Mouse (Mus musculus): ENCODE measurements at regions not wholly inside any gene's neighbourhood (a gene's known extent, or its start where the extent isn't known, plus 50 kb on each side); places are given as distances from the start of the nearest gene placed in this dataset.
A peak's percentile ranks its signal among the peaks of the same experiment; 100 is the strongest.
"Not testable (repeated sequence)": the region's sequence is repeated elsewhere in the genome, so short reads cannot be mapped to it uniquely, and the experiment has no call there.

GRCm38 (mm10) chr9:43857988-43858387 lies 114.2 kb downstream of the Nectin1 start:
- no peak for DNase-seq (ENCODE audit: low spot score in 2 of 2)

GRCm38 (mm10) chr9:43858761-43859160 lies 115.0 kb downstream of the Nectin1 start:
- DNase-seq (ENCODE audit: low spot score in 2 of 2) = no peak

GRCm38 (mm10) chr9:43860264-43860663 lies 116.5 kb downstream of the Nectin1 start:
- DNase-seq (ENCODE audit: low spot score in 2 of 2) = no peak

GRCm38 (mm10) chr9:43861375-43861774 lies 117.6 kb downstream of the Nectin1 start:
- DNase-seq (ENCODE audit: low spot score in 2 of 2) = no peak

- not testable (repeated sequence) for DNase-seq (ENCODE audit: low spot score in 2 of 2)
These were observed 118.2 kb downstream of the Nectin1 start for GRCm38 (mm10) chr9:43862034-43862433.

- peak in 1 of 2 experiments; percentile 6 for DNase-seq (ENCODE audit: low spot score in 2 of 2)
These were observed 120.0 kb downstream of the Nectin1 start for GRCm38 (mm10) chr9:43863609-43864397.

GRCm38 (mm10) chr9:43866802-43867201 lies 123.0 kb downstream of the Nectin1 start:
- no peak for DNase-seq (ENCODE audit: low spot score in 2 of 2)

- DNase-seq (ENCODE audit: low spot score in 2 of 2) = no peak
These were observed 130.1 kb downstream of the Nectin1 start for GRCm38 (mm10) chr9:43873841-43874240.

GRCm38 (mm10) chr9:43874332-43874731 lies 130.5 kb downstream of the Nectin1 start:
- no peak for DNase-seq (ENCODE audit: low spot score in 2 of 2)

GRCm38 (mm10) chr9:43879220-43879968 lies 135.6 kb downstream of the Nectin1 start:
- no peak for DNase-seq (ENCODE audit: low spot score in 2 of 2)

- DNase-seq (ENCODE audit: low spot score in 2 of 2) = peak in 1 of 2 experiments; percentile 44
These were observed 136.2 kb downstream of the Nectin1 start for GRCm38 (mm10) chr9:43879969-43880396.

- no peak for DNase-seq (ENCODE audit: low spot score in 2 of 2)
These were observed 149.3 kb downstream of the Nectin1 start for GRCm38 (mm10) chr9:43893086-43893485.

GRCm38 (mm10) chr9:43899239-43899638 lies 143.9 kb upstream of the Thy1 start:
- no peak for DNase-seq (ENCODE audit: low spot score in 2 of 2)

GRCm38 (mm10) chr9:43908325-43908724 lies 134.9 kb upstream of the Thy1 start:
- no peak for DNase-seq (ENCODE audit: low spot score in 2 of 2)

GRCm38 (mm10) chr9:43915015-43915414 lies 128.2 kb upstream of the Thy1 start:
- DNase-seq (ENCODE audit: low spot score in 2 of 2) = no peak

- DNase-seq (ENCODE audit: low spot score in 2 of 2) = no peak
These were observed 125.7 kb upstream of the Thy1 start for GRCm38 (mm10) chr9:43917467-43917866.

GRCm38 (mm10) chr9:43919010-43919409 lies 124.2 kb upstream of the Thy1 start:
- DNase-seq (ENCODE audit: low spot score in 2 of 2) = no peak

GRCm38 (mm10) chr9:43920053-43920754 lies 123.0 kb upstream of the Thy1 start:
- DNase-seq (ENCODE audit: low spot score in 2 of 2) = peak; percentile 78 to 91

GRCm38 (mm10) chr9:43922231-43922630 lies 121.0 kb upstream of the Thy1 start:
- DNase-seq (ENCODE audit: low spot score in 2 of 2) = no peak

- no peak for DNase-seq (ENCODE audit: low spot score in 2 of 2)
These were observed 120.1 kb upstream of the Thy1 start for GRCm38 (mm10) chr9:43923088-43923487.

GRCm38 (mm10) chr9:43924795-43925194 lies 118.4 kb upstream of the Thy1 start:
- DNase-seq (ENCODE audit: low spot score in 2 of 2) = peak in 1 of 2 experiments; percentile 62
